Mouse (Mus musculus) thymus, postnatal 10 days (tissue): ENCODE results near the gene H2-D1.
A peak's percentile ranks its signal among the peaks of the same experiment; 100 is the strongest.
"Not testable (repeated sequence)": the region's sequence is repeated elsewhere in the genome, so short reads cannot be mapped to it uniquely, and the experiment has no call there.

ENCODE experiments used
- DNase-seq, 2 experiments: peaks; one replicate each; pipeline ENCODE4 v3.0.0; 2021; ENCODE audit warnings: low spot score in 2 of 2

The H2-D1 gene

GRCm38 (mm10) chr17:35255704-35256103, 6.8 kb upstream of the H2-D1 start:
- DNase-seq, result no peak

GRCm38 (mm10) chr17:35257378-35257777, 5.2 kb upstream of the H2-D1 start:
- no peak for DNase-seq

DNA sequence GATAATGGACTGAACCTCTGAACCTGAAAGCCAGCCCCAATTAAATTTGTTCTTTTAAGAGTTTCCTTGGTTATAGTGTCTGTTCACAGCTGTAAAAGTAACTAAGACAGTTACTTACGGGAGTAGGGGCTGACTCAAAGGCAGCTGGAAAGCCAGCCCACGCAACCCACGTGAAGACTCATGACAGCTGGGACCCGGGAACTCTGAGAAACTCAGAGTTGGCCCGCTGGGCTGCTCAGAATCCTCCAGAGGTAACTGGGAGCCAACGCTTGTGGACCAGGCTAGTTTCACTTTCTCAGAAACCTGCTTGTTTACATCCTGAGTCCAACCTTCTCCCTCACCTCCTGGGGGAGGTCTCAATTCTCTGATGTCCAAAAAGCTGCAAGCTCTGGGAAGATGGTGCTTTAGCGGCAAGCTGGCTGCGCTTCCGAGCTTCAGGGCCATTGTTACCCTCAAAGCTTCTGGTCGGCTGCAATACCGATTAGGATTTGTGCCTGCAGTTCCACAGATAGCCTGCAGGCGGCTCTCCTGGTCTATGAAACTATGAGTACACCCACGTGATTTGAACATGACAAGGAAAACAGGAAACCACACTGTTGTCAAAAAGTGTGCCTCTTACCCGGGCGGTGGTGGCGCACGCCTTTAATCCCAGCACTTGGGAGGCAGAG, 4.6 kb upstream of the H2-D1 start:
- peak; percentile 88 to 94 for DNase-seq

GRCm38 (mm10) chr17:35258492-35259478, 3.7 kb upstream of the H2-D1 start:
- DNase-seq, result no peak

GRCm38 (mm10) chr17:35259621-35260020, 2.9 kb upstream of the H2-D1 start:
- no peak for DNase-seq

DNA sequence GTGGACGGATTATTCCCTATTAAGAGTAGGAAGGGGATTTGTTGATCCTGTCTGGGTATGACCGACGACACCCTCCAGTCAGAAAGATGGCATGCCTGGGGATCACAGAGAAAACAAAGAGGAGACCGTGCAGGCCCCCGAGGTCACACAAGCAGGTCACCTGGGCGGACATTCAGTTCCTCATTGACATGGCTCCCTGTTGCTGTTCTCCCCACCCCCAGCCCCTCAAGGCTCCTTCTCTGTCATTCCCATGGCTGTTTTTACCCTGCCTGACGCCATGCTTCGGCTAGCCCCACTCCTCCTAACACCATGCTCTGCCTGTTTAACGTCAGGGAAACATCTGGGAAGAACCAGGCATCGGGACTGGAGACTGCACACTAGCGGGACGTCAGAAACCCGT, 879 bp upstream of the H2-D1 start:
- DNase-seq, result no peak

GRCm38 (mm10) chr17:35263523-35263883, 973 bp downstream of the H2-D1 start:
- no peak for DNase-seq

- DNase-seq, result no peak
Measured at GRCm38 (mm10) chr17:35267399-35268086, 5.0 kb downstream of the H2-D1 start.

- no peak for DNase-seq
Measured at GRCm38 (mm10) chr17:35269653-35270347, 7.3 kb downstream of the H2-D1 start.

DNA sequence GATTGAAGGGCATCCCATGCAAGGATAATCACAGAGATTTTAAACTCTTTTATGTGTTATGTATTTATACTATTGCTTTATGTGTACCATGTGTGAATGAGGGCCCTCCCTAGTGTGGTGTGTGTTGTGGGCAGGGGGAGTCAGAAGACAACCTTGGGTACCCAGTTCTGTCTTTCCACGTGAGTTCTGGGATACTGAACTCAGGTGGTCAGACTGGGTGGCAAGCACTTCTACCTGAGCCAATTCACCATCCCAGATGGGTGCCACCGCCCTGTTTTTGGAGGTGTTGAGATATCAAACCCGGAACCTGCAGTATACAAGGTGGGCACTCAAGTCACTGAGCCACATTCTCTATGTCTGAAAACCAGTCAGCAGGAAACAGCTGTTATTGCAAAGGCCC, 9.7 kb downstream of the H2-D1 start:
- no peak for DNase-seq

DNA sequence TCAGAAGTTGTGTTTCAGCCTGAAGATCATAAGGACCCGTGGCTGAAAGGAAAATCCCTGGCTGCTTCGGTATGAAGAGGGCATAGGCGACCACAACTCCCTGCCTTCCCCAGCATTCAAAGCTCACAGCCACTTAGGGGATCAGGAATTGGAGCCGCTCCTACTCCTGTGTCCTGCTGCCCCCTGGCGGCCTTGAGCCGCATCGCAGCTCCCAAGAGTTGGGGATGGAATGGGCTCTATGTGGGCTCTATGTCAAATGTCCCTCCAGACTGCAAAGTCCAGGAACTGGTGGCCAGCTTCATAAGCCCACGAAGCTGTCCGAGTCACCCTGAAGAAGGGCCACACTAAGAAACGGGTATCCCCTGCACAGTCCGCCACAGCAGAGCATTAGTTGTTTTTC, 12.2 kb downstream of the H2-D1 start:
- DNase-seq, result peak; percentile 60 to 89

DNA sequence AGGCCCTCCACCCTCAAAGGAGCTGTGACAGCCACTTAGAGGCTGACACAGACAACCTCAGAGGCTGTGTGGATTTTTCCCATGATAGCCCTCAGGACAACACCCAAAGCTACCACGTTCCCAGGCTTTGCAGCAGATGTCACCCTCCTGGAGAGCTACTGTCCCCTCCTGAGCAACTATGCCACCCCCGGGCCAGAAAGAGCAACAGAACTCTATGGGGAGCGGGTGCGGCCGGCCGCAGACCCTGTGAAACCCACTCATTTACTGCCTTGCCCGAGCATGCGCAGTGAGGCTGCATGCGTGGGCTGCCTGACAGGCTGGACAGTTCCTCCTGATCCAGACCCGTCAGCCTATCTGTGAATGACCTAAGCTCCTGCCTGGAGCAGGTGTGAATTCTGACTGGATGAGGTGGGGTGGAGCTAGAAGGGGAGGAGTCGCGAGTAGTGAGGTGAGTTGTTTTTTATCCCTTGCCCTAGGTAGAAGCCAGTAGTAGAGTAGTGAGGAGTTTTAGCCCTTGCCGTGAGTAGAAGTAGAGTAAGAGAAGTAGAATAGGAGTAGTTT, 13.9 kb downstream of the H2-D1 start:
- DNase-seq, result no peak

- DNase-seq, result no peak
Measured at GRCm38 (mm10) chr17:35278049-35278448, 15.5 kb downstream of the H2-D1 start.

DNA sequence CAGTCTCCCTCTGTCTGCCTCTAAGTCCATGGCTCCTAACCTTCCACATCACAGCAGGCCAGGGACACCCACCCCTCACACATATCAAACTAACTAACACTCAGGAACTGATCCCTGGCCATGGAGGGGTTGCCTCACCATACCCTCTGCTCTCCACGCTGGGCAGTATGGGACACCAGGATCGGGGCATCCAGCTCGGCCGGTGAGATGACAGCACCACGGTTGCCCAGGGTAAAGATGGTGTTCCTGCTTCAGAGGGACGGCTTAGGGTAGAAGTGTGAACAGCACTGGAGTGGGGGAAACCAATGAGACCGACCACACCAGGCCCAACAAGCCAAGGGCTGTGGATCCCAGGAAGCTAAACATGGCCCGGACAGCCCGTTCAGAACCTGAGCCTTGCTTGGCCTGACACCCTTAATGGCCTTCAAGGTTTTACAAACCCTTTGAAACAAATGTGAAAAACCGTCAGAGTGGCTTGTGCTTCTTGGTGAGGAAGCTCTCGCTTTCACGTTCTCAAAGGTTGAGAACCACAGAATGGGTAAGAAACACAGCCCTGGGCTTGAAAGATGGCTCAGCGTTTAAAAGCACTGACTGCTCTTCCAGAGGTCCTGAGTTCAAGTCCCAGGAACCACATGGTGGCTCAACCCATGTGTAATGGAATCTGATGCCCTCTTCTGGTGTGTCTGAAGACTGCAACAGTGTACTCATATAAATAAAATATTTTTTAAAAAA, 16.6 kb downstream of the H2-D1 start:
- no peak for DNase-seq

GRCm38 (mm10) chr17:35280276-35280675, 17.7 kb downstream of the H2-D1 start:
- DNase-seq, result no peak

DNA sequence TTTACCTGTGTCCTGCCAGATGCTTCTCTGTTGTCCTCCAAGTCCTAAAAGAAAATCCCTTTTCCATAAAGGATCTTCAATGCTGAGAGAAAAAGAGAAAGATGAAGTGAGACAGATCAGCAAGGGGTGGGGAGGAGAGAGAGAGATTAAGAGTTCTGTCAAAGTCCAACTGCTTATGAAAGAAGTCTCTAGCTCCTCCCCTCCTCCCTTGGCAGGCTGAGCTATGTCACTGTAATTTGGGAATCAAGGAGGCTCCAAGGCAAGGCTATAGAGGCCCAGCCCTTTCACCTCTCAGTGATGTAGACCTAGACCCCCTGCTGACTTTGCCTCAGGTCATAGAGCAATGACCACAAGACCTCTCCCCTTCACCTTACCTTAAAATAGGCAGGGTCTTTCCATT, 22.9 kb downstream of the H2-D1 start:
- DNase-seq, result no peak

- peak; percentile 74 to 88 for DNase-seq
Measured at GRCm38 (mm10) chr17:35295796-35296195, 33.3 kb downstream of the H2-D1 start.

- not testable (repeated sequence) for DNase-seq
Measured at GRCm38 (mm10) chr17:35300261-35300945, 37.9 kb downstream of the H2-D1 start.

- DNase-seq, result peak; percentile 75 to 96
Measured at GRCm38 (mm10) chr17:35301645-35302258, 39.2 kb downstream of the H2-D1 start.

DNA sequence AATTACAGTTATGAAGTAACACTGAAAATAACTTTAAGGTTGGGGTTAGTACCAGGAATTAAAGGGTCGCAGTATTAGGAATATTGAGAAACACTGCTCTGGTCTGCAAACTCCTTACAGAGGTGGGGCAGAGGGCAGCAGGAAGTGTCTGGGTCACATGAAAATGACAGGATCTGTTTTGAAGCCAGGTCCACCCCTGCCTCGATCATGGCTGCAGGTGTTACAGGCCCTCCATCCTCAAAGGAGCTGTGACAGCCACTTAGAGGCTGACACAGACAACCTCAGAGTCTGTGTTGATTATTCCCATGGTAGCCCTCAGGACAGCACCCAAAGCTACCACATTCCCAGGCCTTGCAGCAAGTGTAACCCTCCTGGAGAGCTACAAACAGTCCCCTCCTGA, 40.7 kb downstream of the H2-D1 start:
- DNase-seq, result no peak
